Mouse (Mus musculus) hindbrain, embryonic 10.5 days (tissue): ENCODE measurements around the gene Rassf1. TPM values are rescaled to one million over a fixed set of nuclear protein-coding genes. Genes with fewer than 3 reads are reported as not detected.

ENCODE experiments used
- DNase-seq: peaks from one replicate; pipeline ENCODE4 v3.0.0-alpha.2; 2017; ENCODE audit warnings: low spot score
- H3K27ac ChIP-seq: fragments of 300-500 bp; sonication (generic); 2 replicates; pipeline ENCODE4 v1.5.1; 2016; ENCODE audit warnings: mild to moderate bottlenecking, moderate library complexity
- H3K27me3 ChIP-seq: fragments of 300-500 bp; sonication (generic); 2 replicates; pipeline ENCODE4 v1.6.1; 2016; ENCODE audit warnings: mild to moderate bottlenecking; ENCODE audit not compliant: poor library complexity, insufficient read depth, severe bottlenecking
- H3K36me3 ChIP-seq: fragments of 300-500 bp; sonication (generic); 2 replicates; pipeline ENCODE4 v1.6.1; 2016; ENCODE audit warnings: mild to moderate bottlenecking, moderate library complexity
- H3K4me1 ChIP-seq: fragments of 300-500 bp; sonication (generic); replicated peaks from 2 replicates; pipeline ENCODE4 v1.6.1; 2016; ENCODE audit warnings: mild to moderate bottlenecking
- H3K4me3 ChIP-seq: fragments of 300-500 bp; sonication (generic); 2 replicates; pipeline ENCODE4 v1.5.1; 2016; ENCODE audit warnings: mild to moderate bottlenecking, moderate library complexity
- H3K9me3 ChIP-seq: fragments of 300-500 bp; sonication (generic); 2 replicates; pipeline ENCODE4 v1.6.1; 2016; ENCODE audit warnings: mild to moderate bottlenecking, moderate library complexity
- WGBS: fragments of 180-500 bp; shearing (Covaris S2); methylation state at CpG from one replicate; pipeline ENCODE4 v1.1.7; 2016; 5-methylcytosine and 5-hydroxymethylcytosine counted together
- polyA plus RNA-seq: library from polyadenylated mRNA; unstranded; fragments of >200 nt; fragmentation: Nextera tagmentation; extraction: Ambion mirVana; gene quantifications from 2 replicates; pipeline ENCODE4 v1.2.1, GENCODE M21; 2016

Rassf1 gene
- polyA plus RNA-seq, 1 experiment from 2014 or later: 46.4 TPM

DNA sequence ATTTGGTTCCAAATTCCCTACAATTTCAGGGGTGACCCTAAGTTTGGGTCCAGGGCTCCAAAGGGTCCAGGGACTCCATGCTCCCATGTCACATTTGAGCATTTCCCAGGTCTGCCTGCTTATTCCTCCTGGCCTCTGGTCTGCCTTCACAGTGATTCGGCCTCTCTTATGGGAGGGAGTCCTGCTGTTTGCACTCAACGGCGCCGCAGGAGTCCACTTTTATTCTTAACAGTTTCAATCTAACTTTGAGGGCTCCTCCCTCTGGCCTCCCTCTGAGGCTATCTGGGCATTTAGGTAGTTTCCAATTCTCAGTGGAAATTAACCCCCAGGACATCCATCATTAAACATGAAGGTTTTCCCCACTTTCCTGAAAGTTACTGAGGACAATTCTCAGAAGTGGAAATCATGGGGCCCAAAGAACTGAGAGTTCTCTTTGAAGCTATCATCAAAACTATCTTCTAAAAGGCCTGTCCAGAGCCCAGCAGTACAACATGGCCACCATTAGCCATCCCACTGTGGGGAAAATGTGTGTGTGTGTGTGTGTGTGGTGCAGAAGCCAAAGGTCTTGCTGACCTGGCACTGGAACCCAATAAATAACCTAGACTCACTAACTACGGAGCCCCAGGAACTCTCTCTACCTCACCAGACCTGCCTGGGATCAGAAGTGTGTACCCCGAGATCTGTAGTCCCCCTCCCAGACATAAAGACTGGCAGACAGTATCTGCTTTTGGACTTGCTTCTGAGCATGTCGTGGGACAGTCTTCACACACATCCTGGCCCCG lies 43.1 kb downstream of the Rassf1 start:
- Histone ChIP-seq H3K4me1 (peaks cover 24% of the 10 kb centered on the region), H3K4me3 (no peak overlapping the region), H3K9me3 (no peaks in the 10 kb centered on the region), H3K27ac (no peak overlapping the region), H3K36me3 (peaks cover 52% of the 10 kb centered on the region), H3K27me3 (no peaks in the 10 kb centered on the region; the same call in 1 of the 2 replicates)
- 71% methylated on average over 8 of the region's 8 CpGs for WGBS
- DNase-seq: no peak

DNA sequence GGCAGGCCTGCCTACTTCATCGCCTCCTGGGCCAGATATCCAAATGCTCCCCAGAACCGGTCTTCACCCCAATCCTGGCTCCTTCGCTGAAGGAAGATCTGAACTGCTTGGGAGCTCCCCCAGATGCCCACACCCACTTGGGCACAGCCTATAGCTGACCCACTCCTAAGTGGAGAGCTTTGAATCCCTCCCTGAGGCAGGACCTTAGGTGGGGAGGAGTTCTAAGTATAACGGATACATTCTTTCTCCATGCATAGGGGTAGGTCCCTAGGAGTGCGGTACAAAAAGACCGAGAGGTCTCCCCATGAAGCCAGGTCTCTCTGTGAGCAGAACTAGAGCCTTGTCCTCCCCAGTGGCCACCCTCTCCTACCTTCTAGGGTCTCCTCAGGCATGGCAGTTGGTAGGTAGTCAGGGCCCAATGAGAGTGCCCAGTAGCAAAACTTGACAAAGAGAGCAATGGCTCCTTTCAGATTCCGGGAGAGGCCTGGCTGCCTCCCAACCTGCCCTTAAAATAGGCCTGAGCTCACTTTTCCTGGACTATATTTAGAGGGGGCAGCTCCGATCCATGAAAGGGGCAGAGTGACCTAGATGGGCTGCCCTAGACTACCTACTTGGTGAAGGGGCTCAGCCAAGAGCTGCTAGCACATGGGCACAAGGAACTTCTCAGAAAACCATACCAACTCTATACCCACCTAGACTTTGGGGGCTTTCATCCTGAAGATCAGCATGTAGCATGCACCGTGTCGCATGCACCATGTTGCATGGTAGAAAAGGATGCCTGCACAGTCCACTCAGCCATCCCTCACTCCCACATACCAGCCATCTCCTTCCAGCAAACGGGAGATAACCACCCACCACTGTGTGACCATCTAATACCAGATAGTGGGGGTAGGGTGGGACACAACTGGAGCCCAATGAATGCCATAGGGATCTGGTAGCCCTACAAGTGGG lies 45.5 kb downstream of the Rassf1 start:
- WGBS: 94% methylated on average over 11 of the region's 11 CpGs
- Histone ChIP-seq H3K36me3 (peaks cover 28% of the 10 kb centered on the region), H3K9me3 (no peaks in the 10 kb centered on the region), H3K4me1 (peaks cover 29% of the 10 kb centered on the region), H3K27me3 (peaks cover 14% of the 10 kb centered on the region; the same call in 1 of the 2 replicates), H3K4me3 (no peak overlapping the region), H3K27ac (no peak overlapping the region)
- no peak for DNase-seq

DNA sequence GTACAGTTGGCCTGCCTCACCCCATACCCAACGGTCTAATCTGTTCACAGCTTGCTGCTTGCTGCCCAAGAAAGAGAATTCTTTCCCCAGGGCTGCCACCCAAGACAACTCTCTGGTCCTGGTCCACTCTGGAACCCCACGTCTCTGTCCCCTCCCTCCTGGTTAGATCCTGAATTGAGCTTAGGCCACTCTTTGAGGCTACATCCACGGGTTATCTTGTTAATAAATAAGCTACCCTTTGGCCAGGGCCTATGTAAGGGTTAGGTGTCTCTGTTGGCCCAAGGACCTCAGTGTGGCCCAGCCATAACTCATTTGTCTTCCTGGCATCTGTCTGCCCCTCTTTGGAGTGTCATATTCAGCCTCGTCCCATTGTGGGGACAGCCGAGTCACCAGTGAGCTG lies 47.0 kb downstream of the Rassf1 start:
- Histone ChIP-seq H3K36me3 (peaks cover 13% of the 10 kb centered on the region), H3K27ac (no peak overlapping the region), H3K9me3 (no peaks in the 10 kb centered on the region), H3K27me3 (peaks cover 14% of the 10 kb centered on the region; the same call in 1 of the 2 replicates), H3K4me1 (peaks cover 32% of the 10 kb centered on the region), H3K4me3 (no peak overlapping the region)
- no peak for DNase-seq
- 79% methylated on average over 5 of the region's 5 CpGs for WGBS

DNA sequence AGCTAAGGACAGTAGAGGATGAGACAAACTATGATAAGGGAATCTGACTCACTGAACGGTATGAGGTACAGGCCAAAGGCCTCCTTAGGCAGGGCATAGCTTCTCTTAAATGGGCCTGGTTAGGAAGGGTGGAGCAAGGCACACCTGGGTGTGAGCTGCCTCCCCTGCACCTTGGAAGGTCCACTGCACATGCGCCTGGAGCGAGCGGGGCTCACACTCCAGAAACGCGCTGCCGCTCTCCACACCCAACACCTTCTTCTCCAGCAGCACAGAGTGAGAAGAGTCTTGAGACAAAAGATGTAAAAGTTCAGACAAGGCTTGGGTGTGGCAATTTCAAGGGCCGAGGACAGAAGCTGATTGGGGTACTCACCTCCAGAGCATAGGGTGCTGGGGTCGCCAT lies 48.1 kb downstream of the Rassf1 start:
- Histone ChIP-seq H3K27ac (no peak overlapping the region), H3K36me3 (peaks cover 2% of the 10 kb centered on the region; the same call in 1 of the 2 replicates), H3K4me1 (peaks cover 34% of the 10 kb centered on the region), H3K9me3 (no peaks in the 10 kb centered on the region), H3K27me3 (peaks cover 14% of the 10 kb centered on the region; the same call in 1 of the 2 replicates), H3K4me3 (no peak overlapping the region)
- no peak for DNase-seq
- 86% methylated on average over 9 of the region's 9 CpGs for WGBS

DNA sequence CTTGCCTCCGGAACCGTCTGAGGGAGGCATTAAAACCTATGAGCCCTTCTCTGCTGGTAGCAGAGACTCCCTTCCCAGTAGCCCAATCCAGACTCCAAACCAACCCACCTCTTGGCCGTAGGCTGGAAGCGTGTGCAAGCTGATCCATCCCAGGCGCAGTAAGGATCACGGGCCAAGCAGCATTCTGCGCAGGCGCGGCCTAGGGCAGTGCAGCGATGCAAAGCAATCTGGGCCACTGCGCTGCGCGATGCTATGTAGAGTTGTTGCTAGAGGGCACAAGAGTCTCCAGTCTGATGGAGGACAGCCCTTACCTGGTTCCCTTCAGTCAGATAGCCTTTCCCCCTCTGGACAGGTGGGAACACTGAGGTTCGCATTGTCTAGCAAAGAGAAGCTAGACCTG lies 48.5 kb downstream of the Rassf1 start:
- peaks cover 14% of the 10 kb centered on the region; the same call in 1 of the 2 replicates for H3K27me3 ChIP-seq
- no peak for DNase-seq
- H3K4me3 ChIP-seq: no peak overlapping the region
- no peaks in the 10 kb centered on the region for H3K9me3 ChIP-seq
- H3K4me1 ChIP-seq: peaks cover 38% of the 10 kb centered on the region
- no peak overlapping the region for H3K27ac ChIP-seq
- H3K36me3 ChIP-seq: no peaks in the 10 kb centered on the region
- WGBS: 69% methylated on average over 14 of the region's 14 CpGs

DNA sequence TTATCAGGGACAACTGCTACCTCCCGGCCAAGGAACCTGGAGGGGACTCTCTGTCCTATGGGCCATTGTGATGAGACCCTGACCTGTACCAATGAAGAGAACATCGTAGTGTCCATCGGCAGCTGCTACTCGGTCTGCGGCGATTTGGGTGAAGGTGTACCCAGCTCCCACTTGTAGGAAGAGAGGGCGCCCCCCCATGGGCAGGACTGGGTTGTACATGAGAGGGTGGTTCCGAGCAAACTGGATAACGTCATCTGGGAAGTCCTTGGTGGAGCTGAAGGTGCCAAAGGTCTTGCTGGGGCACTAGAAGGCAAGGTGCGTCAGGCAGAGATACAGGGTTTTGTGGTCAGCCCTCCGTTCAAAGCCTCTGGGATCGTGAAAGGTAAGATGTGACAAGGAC lies 49.4 kb downstream of the Rassf1 start:
- Histone ChIP-seq H3K4me3 (no peak overlapping the region), H3K4me1 (peaks cover 47% of the 10 kb centered on the region), H3K27me3 (peaks cover 14% of the 10 kb centered on the region; the same call in 1 of the 2 replicates), H3K9me3 (no peaks in the 10 kb centered on the region), H3K27ac (no peak overlapping the region), H3K36me3 (no peaks in the 10 kb centered on the region)
- WGBS: 79% methylated on average over 12 of the region's 12 CpGs
- DNase-seq: no peak

DNA sequence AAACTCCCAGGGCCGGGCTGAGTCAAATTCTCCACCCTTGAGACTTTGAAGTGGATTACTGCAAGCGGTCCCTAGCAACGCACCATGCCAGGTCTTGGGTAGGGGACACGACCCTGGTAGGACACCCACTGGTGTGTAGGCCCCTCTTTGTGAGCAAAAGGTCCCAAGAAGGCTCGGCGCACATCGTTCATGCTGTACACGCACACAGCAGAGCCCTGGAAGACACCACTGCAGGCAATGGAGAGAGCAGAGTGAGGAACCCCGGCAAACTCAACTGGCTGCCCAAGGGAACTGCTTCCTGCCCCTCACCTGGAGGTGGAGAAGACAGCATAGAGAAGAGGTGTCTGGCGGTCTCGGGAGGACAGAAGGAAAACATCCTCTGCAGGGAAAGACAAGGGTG lies 49.9 kb downstream of the Rassf1 start:
- Histone ChIP-seq H3K36me3 (no peaks in the 10 kb centered on the region), H3K4me1 (peaks cover 52% of the 10 kb centered on the region), H3K27me3 (peaks cover 14% of the 10 kb centered on the region; the same call in 1 of the 2 replicates), H3K27ac (peak overlapping the region; percentile 46; the same call in 1 of the 2 replicates), H3K9me3 (no peaks in the 10 kb centered on the region), H3K4me3 (no peak overlapping the region)
- WGBS: 89% methylated on average over 11 of the region's 11 CpGs
- DNase-seq: no peak

DNA sequence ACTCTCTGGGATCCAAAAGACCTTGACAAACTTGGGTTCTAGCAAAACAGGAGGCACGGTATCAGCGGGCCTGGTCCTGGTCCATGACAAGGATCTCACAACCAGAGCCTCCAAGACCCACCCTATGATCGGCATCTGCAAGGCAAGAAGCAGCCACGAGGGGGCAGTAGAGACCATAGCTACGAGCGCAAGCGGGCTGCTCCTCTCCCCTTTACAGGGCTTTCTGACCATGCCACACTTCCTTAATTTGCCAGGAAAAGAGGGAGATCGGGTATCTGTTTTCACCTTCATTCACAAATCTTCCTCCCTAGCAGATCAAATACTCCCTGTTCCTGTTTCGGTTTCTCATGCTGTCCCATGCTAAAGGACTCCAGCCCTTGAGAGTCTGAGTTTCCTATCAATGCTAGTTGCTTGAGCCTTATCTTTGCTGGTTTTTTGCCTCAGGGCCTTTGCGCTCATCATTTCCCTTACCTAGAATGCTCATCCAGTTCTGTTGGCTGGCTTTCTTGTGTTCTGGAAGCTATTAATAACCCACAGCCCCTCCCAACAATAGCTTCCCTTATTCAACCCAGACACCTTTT lies 50.8 kb downstream of the Rassf1 start:
- DNase-seq: peak; percentile 93
- Histone ChIP-seq H3K27ac (peak overlapping the region; percentile 82), H3K36me3 (no peaks in the 10 kb centered on the region), H3K27me3 (peaks cover 17% of the 10 kb centered on the region; the same call in 1 of the 2 replicates), H3K9me3 (no peaks in the 10 kb centered on the region), H3K4me1 (peaks cover 57% of the 10 kb centered on the region), H3K4me3 (no peak overlapping the region)
- WGBS: 13% methylated on average over 10 of the region's 10 CpGs

DNA sequence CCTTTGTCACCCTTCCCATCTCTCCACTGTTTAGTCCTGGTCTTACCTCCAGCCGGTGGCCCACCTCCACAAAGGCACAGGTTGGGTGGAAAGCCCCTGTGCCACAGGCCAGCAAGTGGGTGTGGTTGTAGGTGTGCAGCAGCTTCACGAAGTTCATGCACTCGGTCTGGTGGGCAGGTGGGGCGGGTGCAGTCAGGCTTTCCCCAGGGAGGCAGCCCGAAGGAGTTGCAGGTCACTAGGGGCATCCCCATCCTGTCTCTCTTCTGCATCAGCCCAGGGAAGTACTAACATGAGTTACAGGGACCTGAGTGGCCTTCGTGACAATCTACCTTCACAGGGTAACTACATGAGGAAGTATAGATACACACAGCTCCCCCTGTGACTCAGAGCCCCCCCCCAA lies 51.9 kb downstream of the Rassf1 start:
- Histone ChIP-seq H3K36me3 (no peaks in the 10 kb centered on the region), H3K27me3 (peaks cover 23% of the 10 kb centered on the region; the same call in 1 of the 2 replicates), H3K4me3 (0 out of 2 replicates have a peak overlapping the region, but pooled peaks have one; percentile 1), H3K27ac (peak overlapping the region; percentile 82), H3K4me1 (peaks cover 68% of the 10 kb centered on the region), H3K9me3 (no peaks in the 10 kb centered on the region)
- no peak for DNase-seq
- WGBS: 81% methylated on average over 6 of the region's 6 CpGs

DNA sequence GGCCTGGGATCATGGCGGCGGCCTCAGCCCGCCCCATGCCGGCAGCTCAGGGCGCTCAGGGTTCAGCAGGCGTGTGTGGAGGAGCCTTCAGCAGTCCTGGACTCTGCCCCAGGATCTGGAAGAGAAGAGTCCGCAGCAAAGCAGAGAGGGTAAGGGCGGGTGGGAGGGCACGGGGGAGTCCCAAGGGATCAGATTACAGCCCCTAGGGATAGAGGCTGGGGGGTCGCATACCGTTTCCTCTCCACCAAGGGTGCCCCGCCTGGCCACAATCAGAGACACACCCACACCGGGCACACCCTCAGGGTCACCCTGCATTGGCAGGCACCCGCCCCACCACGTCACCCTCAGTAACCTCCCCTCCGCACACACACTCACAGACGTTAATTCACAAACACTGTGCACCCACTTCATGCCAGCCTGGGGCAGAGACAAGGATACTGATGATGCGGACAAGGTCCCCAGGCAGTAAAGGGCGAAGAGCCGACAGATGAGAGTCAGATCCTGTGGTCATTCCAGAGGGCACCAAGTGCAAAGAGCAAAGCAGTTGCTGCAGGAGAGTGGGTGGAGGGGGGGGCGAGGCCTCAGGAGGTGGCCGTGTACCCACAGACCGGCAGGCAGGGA lies 53.8 kb downstream of the Rassf1 start:
- 36% methylated on average over 23 of the region's 23 CpGs for WGBS
- DNase-seq: no peak
- no peaks in the 10 kb centered on the region for H3K9me3 ChIP-seq
- H3K27me3 ChIP-seq: peaks cover 23% of the 10 kb centered on the region; the same call in 1 of the 2 replicates
- peak overlapping the region; percentile 82 for H3K27ac ChIP-seq
- peak overlapping the region; percentile 36 for H3K4me3 ChIP-seq
- H3K36me3 ChIP-seq: no peaks in the 10 kb centered on the region
- H3K4me1 ChIP-seq: peaks cover 81% of the 10 kb centered on the region

DNA sequence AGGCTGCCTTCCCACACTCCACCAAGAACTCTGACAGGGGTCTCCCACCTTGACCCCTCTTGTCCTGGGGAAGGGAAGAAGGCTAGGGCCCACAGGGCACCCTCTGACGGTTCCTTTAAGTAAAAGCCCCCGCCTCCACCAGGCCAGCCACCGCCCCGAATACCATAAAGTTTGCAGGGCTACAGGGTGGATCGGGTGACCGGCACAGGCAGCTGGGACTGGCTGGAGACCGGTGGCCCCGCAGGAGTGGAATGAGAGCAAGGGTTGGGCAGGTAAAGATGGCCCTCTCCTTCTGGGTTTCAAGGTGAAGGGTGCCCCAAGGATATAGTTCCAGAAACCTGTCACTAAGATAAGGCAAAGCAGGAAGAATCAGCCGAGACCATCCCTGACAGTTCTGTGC lies 55.2 kb downstream of the Rassf1 start:
- H3K36me3 ChIP-seq: no peaks in the 10 kb centered on the region
- peak overlapping the region; percentile 99 for H3K27ac ChIP-seq
- H3K4me1 ChIP-seq: peaks cover 93% of the 10 kb centered on the region
- H3K9me3 ChIP-seq: no peaks in the 10 kb centered on the region
- 10% methylated on average over 9 of the region's 9 CpGs for WGBS
- no peak for DNase-seq
- H3K27me3 ChIP-seq: peaks cover 13% of the 10 kb centered on the region; the same call in 1 of the 2 replicates
- peak overlapping the region; percentile 29 for H3K4me3 ChIP-seq

DNA sequence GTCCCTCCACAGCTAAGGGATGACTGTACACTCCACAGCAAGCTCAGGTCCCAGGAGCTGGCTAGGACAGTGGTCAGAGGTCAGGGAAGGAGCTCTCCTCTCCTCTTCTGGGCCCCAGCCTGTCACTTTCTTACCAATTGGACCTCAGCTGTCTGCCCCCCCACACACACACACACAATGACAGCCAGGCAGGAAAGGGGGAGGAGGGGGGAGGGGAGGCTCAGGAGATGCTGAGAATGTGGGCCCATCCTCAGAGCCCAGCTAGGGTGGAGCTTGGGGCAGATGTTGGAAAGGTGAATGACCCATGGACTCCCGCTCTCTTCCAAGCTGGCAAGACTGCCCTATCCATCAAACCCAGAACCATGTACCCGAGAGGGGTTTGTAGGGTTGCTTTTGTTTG lies 55.7 kb downstream of the Rassf1 start:
- H3K36me3 ChIP-seq: no peaks in the 10 kb centered on the region
- DNase-seq: peak; percentile 41
- peaks cover 97% of the 10 kb centered on the region for H3K4me1 ChIP-seq
- peaks cover 13% of the 10 kb centered on the region; the same call in 1 of the 2 replicates for H3K27me3 ChIP-seq
- H3K27ac ChIP-seq: peak overlapping the region; percentile 99
- H3K9me3 ChIP-seq: no peaks in the 10 kb centered on the region
- 72% methylated on average over 2 of the region's 2 CpGs for WGBS
- H3K4me3 ChIP-seq: peak overlapping the region; percentile 29; the same call in 1 of the 2 replicates
